Mouse (Mus musculus): ENCODE results near the gene Adamtsl1.

- no peak for TF ChIP-seq CTCF (IDR thresholded peaks at IDR 0.05; ENCODE audit: extremely low read depth, insufficient read depth, insufficient read length, insufficient replicate concordance)
- TF ChIP-seq POLR2A (IDR thresholded peaks at IDR 0.05; ENCODE audit: low read depth, low read length): no peak
Measured at GRCm38 (mm10) chr4:86450468-86450867, 936.5 kb downstream of the Adamtsl1 start.

All from spleen, adult 2 months (tissue).